Mouse (Mus musculus) spleen, adult 2 months (tissue): ENCODE results near the gene Tomm7. TPM values are rescaled to one million over a fixed set of nuclear protein-coding genes. Genes with fewer than 3 reads are reported as not detected.

Experiments used
- DNase-seq, 2 experiments: peaks; one replicate each; pipeline versions ENCODE4 v3.0.0 to v3.0.0-alpha.2; 2012 to 2021; ENCODE audit warnings: low spot score in 2 of 2, low read depth in 1 of 2
- H3K27ac ChIP-seq: fragments of 200-500 bp; 2 replicates; pipeline ENCODE4 v1.5.1; 2012; ENCODE audit warnings: low read length, inconsistent platforms; ENCODE audit not compliant: insufficient read depth
- H3K27me3 ChIP-seq: fragments of 200-500 bp; 2 replicates; pipeline ENCODE4 v1.6.1; 2012; ENCODE audit warnings: mild to moderate bottlenecking, moderate library complexity, low read length, inconsistent platforms; ENCODE audit not compliant: control insufficient read depth, insufficient read depth
- H3K36me3 ChIP-seq: fragments of 200-500 bp; 2 replicates; pipeline ENCODE4 v1.6.1; 2012; ENCODE audit warnings: mild to moderate bottlenecking, low read length, inconsistent platforms; ENCODE audit not compliant: control insufficient read depth, insufficient read depth
- H3K4me1 ChIP-seq: fragments of 200-500 bp; 2 replicates; pipeline ENCODE4 v1.6.1; 2011; ENCODE audit warnings: inconsistent platforms; ENCODE audit not compliant: control insufficient read depth, insufficient read depth, insufficient read length
- H3K4me3 ChIP-seq: fragments of 200-500 bp; 2 replicates; pipeline ENCODE4 v1.5.1; 2011; ENCODE audit warnings: mild to moderate bottlenecking, inconsistent platforms; ENCODE audit not compliant: insufficient read depth, insufficient read length; ENCODE audit errors: extremely low read depth
- CTCF ChIP-seq: fragments of 200-500 bp; IDR thresholded peaks from 2 replicates; pipeline ENCODE4 v1.5.1; 2011; ENCODE audit warnings: mild to moderate bottlenecking, inconsistent platforms; ENCODE audit not compliant: insufficient read depth, insufficient read length, insufficient replicate concordance; ENCODE audit errors: extremely low read depth
- POLR2A ChIP-seq: fragments of 200-500 bp; IDR thresholded peaks from 2 replicates; pipeline ENCODE4 v1.6.1; 2011; ENCODE audit warnings: low read depth, low read length, inconsistent platforms
- WGBS: fragments of 180-500 bp; shearing (Covaris S2); methylation state at CpG from one replicate; pipeline ENCODE4 v1.1.7; 2018; 5-methylcytosine and 5-hydroxymethylcytosine counted together
- polyA plus RNA-seq: library from polyadenylated mRNA; depleted of rRNA; stranded (reverse); fragments of >200 nt; gene quantifications from 2 replicates; pipeline ENCODE4 v1.2.3, GENCODE M21; 2012; rRNA removed

Gene Tomm7
- polyA plus RNA-seq, 1 experiment: 12.6 TPM

- no peak overlapping the region for H3K4me3 ChIP-seq
- WGBS: 44% methylated on average over 11 of the region's 11 CpGs
- H3K27me3 ChIP-seq: no peaks in the 10 kb centered on the region
- DNase-seq: peak; percentile 31 to 76
- H3K36me3 ChIP-seq: no peaks in the 10 kb centered on the region
- TF ChIP-seq POLR2A: no peak
- peak; percentile 81; the same call in 1 of the 2 replicates for TF ChIP-seq CTCF
- no peaks in the 10 kb centered on the region for H3K4me1 ChIP-seq
- H3K27ac ChIP-seq: no peak overlapping the region
These were observed 17.5 kb downstream of the Tomm7 start for GRCm38 (mm10) chr5:23826321-23827004.

- peaks cover 1% of the 10 kb centered on the region; the same call in 1 of the 2 replicates for H3K36me3 ChIP-seq
- H3K4me1 ChIP-seq: no peaks in the 10 kb centered on the region
- H3K4me3 ChIP-seq: no peak overlapping the region
- no peak overlapping the region for H3K27ac ChIP-seq
- no peak for DNase-seq
- no peak for TF ChIP-seq POLR2A
- TF ChIP-seq CTCF: no peak
- WGBS: 77% methylated on average over 8 of the region's 8 CpGs
- H3K27me3 ChIP-seq: no peaks in the 10 kb centered on the region
These were observed 19.7 kb downstream of the Tomm7 start for GRCm38 (mm10) chr5:23824171-23824733.

GRCm38 (mm10) chr5:23822306-23822705 is 21.7 kb downstream of the Tomm7 start:
- Histone ChIP-seq H3K4me1 (no peaks in the 10 kb centered on the region), H3K4me3 (no peak overlapping the region), H3K27me3 (no peaks in the 10 kb centered on the region), H3K36me3 (peaks cover 6% of the 10 kb centered on the region), H3K27ac (no peak overlapping the region)
- TF ChIP-seq POLR2A: no peak
- TF ChIP-seq CTCF: no peak
- WGBS: 86% methylated on average over 11 of the region's 11 CpGs
- no peak for DNase-seq

GRCm38 (mm10) chr5:23816681-23817080 is 27.3 kb downstream of the Tomm7 start:
- H3K27ac ChIP-seq: no peak overlapping the region
- peaks cover 25% of the 10 kb centered on the region for H3K36me3 ChIP-seq
- TF ChIP-seq CTCF (no peak), POLR2A (no peak)
- H3K4me3 ChIP-seq: no peak overlapping the region
- 97% methylated on average over 15 of the region's 15 CpGs for WGBS
- DNase-seq: no peak
- H3K27me3 ChIP-seq: no peaks in the 10 kb centered on the region
- H3K4me1 ChIP-seq: no peaks in the 10 kb centered on the region

- H3K4me1 ChIP-seq: no peaks in the 10 kb centered on the region
- 53% methylated on average over 5 of the region's 5 CpGs for WGBS
- DNase-seq: no peak
- no peaks in the 10 kb centered on the region for H3K27me3 ChIP-seq
- no peak overlapping the region for H3K27ac ChIP-seq
- no peak overlapping the region for H3K4me3 ChIP-seq
- TF ChIP-seq POLR2A (no peak), CTCF (no peak)
- H3K36me3 ChIP-seq: peaks cover 29% of the 10 kb centered on the region
These were observed 29.1 kb downstream of the Tomm7 start for GRCm38 (mm10) chr5:23814841-23815240.

GRCm38 (mm10) chr5:23792726-23793125 is 51.2 kb downstream of the Tomm7 start:
- TF ChIP-seq CTCF: no peak
- Histone ChIP-seq H3K27me3 (no peaks in the 10 kb centered on the region), H3K4me3 (no peak overlapping the region), H3K27ac (no peak overlapping the region), H3K36me3 (peaks cover 3% of the 10 kb centered on the region), H3K4me1 (no peaks in the 10 kb centered on the region)
- WGBS: 93% methylated on average over 2 of the region's 2 CpGs
- DNase-seq: no peak

- H3K4me1 ChIP-seq: 0 out of 2 replicates have a peak, but pooled peaks cover 4% of the 10 kb centered on the region
- no peaks in the 10 kb centered on the region for H3K27me3 ChIP-seq
- no peak for DNase-seq
- WGBS: 82% methylated on average over 4 of the region's 4 CpGs
- TF ChIP-seq POLR2A: no peak
- TF ChIP-seq CTCF: no peak
- no peak overlapping the region for H3K27ac ChIP-seq
- peaks cover 3% of the 10 kb centered on the region; the same call in 1 of the 2 replicates for H3K36me3 ChIP-seq
- H3K4me3 ChIP-seq: no peak overlapping the region
These were observed 54.8 kb downstream of the Tomm7 start for GRCm38 (mm10) chr5:23789078-23789612.

Other genes starting within 250 kb of the Tomm7 start
- gene Srpk2, start 159.5 kb downstream of the Tomm7 start, polyA plus RNA-seq: 3.9 and 4.1 TPM in 2 replicates
- 2.4 and 3.0 TPM in 2 replicates for gene Pus7, start 60.5 kb downstream of the Tomm7 start, polyA plus RNA-seq
- 5.0 and 7.2 TPM in 2 replicates for gene Rint1, start 56.5 kb downstream of the Tomm7 start, polyA plus RNA-seq
- 5.0 and 6.0 TPM in 2 replicates for gene Fam126a, start 186.5 kb upstream of the Tomm7 start, polyA plus RNA-seq